Mouse (Mus musculus) lung, adult 18-20 months (tissue): Measurements from ENCODE around the gene Atox1.
A peak's percentile ranks its signal among the peaks of the same experiment; 100 is the strongest.

Experiments
- DNase-seq, 2 experiments: peaks; one replicate each; pipeline ENCODE4 v3.0.0; 2022; ENCODE audit warnings: mixed read lengths in 2 of 2

The Atox1 gene

GRCm38 (mm10) chr11:55461019-55461645, at the start of gene Atox1:
Gene Atox1, minus strand, starts transcription at chr11:55461239.
- DNase-seq: peak; percentile 96 to 97

DNA sequence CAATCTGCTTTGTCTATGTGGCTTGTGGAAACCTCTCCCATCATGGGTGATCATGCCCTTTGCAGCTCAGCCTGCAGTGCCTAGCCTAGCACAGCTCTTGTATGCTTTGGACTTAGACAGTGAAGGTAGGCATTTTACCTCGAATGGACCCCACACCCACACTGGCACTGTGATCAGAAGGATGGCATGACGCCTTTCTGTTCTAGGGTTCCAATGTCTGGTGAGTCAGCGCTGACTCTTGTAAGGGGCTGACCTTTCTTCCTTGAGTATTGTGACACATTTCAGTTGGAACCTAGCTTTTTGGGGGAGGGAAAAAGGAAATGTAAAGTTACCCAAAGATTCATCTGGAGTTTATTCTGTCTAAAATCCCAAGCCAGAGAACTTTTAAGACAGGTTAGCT, 44.4 kb upstream of the Atox1 start:
- DNase-seq: no peak

GRCm38 (mm10) chr11:55502886-55503285, 41.8 kb upstream of the Atox1 start:
- DNase-seq: no peak

DNA sequence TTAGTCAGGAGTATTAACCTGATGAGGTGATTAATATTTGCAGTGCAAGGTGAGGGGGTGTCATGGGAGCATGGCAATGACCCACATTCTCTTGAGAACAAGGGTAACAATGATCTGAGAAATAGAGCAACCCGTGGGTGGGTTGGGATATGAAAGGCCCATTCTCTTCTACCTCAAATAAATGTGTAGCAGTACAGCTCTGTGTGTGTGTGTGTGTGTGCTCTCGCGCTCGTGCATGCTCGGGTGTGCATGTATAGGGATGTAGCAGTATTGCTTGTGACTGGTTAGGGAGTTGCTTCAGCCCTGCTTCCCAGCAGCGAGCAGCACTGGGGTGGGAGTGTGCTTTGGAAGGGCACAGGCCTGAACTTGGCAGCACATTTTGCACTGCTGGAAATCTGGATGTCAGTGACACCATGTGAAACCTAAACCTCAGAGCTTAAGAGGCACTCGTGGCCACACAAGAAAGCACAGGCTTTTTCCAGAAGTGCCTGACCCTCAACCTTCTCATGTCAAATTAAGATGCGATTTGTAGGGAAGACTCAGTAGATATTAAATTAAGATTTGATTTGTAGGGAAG, 41.0 kb upstream of the Atox1 start:
- no peak for DNase-seq

- peak; percentile 28 to 45 for DNase-seq
Observed at GRCm38 (mm10) chr11:55497885-55498284, 36.8 kb upstream of the Atox1 start.

DNA sequence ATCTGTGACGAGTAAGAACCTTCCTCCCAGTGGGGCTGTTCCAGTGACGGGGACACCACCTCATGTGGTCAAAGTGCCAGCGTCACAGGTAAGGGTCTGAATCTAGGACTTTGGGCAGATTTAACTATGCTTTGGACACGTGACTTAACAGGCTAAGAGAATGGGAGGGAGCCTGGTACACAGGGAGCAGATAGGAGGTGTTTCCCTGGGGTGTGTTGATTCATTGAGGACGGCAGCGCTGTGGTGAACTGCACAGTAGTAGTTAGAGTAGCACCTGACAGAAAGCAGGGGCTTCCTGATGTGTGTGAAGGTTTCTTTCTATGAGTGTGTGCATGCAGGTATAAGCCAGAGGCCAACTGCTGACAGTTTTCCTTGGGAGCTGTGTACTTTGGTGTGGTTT, 35.1 kb upstream of the Atox1 start:
- no peak for DNase-seq

GRCm38 (mm10) chr11:55485443-55485842, 24.4 kb upstream of the Atox1 start:
- no peak for DNase-seq

DNA sequence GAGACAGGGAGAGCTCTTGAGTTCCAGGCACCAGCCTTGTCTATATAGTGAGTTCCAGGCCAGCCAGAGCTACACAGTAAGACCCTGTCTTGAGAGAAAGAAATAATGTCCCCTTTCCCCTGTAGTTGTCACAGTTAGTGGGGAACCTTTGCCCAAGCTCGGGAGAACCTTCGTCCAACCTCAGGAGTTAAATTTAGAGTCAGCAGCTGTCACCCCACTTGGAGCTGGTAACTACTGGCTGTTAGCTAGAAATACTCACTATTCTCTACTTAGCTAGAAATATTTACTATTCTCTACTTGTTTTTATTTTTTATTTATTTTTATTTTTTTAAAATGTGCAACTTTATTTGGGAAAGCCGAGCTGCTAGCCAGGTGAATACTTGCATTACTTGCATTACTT, 12.2 kb upstream of the Atox1 start:
- DNase-seq: no peak

DNA sequence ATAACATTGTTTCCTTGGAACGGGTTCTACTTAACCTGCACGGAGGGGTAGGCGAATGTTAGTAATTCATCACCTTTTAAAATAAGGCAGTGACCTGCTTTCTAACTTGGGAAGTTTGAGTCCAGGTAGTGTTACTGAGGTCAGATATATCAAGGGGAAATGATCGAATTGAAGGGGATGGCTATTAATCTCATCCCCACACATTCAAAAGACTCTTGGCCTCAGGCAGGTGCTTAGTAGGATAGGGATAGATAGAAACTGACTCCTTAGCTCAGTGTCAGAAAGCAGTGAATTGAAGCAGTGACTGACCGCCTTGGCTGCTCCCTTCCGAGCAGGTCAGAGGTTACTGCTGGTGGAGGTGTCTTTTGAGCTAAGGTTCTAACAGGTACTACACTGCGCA, 10.4 kb upstream of the Atox1 start:
- no peak for DNase-seq

- no peak for DNase-seq
Observed at GRCm38 (mm10) chr11:55470761-55471160, 9.7 kb upstream of the Atox1 start.

DNA sequence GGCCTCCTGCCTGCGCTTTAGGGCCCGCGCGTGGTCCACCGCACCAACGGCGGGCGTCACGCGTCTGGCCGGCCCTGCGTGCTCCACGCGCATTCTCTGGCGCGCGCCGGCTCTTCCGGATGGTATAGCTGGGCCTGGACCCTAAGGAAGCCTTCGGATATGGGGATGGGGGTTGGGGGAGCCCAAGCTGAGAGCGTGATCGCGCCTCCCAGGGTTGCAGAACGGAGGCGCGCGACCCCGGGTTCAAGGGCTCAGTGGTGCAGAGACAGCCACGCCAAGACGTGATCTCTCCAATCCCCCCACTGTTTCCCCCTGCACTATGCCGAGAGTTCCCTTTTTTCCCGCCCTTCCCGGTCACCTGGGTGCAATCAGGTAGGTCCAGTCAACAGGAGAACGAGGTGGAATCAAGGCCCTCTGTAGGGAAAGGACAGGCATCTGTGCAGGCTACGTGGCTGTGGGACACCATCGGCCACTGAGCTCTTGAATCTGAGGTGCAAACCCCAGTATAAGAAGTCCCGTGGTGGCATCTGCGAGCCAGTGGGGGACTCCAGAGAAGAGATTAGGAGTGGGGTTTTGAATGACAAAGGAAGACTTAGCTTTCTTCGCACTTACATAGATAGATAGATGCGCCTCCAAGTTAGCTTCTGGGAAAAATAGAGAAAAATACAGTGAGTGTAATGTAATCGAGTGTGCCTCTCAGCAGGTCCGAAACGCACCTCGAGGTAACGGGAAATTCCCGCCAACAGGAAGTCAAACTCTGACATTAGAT, 9.1 kb upstream of the Atox1 start:
- peak in 1 of 2 experiments; percentile 29 for DNase-seq

DNA sequence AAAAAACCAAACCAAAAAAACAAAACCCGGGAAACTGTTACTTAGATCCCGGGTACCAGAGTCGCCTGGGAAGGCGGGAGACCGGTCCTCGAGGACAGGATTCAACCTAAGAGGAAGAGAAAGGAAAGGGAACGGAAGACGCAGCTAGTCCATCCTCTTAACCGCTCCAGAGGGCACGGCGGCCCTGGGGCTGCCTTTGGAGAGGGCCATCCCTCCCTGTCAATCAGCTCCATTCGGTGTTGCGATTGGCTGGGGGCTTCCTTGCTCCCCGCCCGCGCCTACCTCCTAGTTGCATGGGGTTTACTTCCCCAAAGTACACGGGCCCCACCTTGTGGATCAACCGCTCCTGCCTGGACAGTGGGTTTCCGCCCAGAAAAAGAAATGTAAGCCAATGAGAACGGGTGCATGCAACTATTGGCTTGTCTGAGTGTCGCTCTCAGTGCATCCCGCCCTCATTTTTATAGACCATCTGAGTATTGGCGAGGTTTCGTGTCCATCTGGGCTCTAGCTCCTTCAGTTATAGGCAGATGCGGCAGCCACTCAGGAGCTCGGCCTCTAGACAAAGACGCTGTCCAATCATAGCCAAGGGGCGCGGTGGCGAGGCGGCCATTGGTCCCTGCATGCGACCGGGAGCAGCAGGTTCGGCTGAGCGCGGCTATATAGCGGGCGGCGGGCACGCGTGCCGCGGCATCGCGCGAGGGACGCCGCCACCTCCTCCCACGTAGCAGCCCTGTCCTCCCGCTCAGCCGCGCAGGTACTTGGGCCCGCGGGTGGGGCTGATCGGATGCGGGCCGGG, 8.2 kb upstream of the Atox1 start, which contains the start of gene G3bp1:
Gene G3bp1, plus strand, starts transcription at position 638 of the 796 bp plus-strand sequence.
- DNase-seq: peak; percentile 100

DNA sequence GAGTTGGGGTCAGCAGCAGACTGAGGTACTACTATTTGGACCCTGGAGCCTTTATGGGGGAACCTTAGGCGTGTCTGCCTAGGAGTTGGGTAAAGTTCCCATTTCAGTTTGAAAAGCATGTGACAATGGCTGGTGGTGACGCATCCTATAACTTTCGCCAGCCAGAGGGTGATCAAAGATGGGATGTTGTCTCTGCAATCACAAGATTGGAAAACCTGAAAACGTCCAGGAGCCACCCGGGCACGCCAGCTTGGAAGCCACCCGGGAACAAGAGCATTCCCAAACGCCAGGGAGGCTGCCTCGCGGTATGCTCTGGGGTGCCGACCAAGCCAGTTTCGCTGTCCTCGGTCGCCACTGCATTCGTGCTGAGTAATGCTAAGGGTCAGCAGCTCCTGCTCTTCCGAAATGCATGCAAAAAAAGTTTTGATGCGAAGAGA, 7.6 kb upstream of the Atox1 start:
- DNase-seq: peak in 1 of 2 experiments; percentile 38

DNA sequence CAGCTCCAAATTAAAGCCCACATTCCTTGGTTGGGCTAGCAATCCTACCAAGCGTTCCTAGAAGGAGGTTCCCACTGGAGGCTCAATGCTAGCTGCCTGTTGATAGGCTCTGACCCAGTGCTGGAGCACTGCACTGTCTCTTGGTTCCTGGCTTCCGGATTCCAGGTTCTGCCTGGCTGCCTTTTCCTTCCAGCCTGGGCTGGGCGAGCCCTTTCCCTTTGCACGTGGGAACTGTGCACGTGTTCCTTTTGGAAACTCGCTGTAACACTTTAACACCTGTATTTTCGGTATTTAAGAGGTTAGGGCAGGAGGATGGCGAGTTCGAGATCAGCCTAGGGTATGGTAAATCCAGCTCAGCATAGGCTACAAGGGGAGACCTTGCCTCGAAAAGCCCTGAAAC, 7.0 kb upstream of the Atox1 start:
- peak; percentile 53 to 65 for DNase-seq

- no peak for DNase-seq
Observed at GRCm38 (mm10) chr11:55465177-55465576, 4.1 kb upstream of the Atox1 start.

DNA sequence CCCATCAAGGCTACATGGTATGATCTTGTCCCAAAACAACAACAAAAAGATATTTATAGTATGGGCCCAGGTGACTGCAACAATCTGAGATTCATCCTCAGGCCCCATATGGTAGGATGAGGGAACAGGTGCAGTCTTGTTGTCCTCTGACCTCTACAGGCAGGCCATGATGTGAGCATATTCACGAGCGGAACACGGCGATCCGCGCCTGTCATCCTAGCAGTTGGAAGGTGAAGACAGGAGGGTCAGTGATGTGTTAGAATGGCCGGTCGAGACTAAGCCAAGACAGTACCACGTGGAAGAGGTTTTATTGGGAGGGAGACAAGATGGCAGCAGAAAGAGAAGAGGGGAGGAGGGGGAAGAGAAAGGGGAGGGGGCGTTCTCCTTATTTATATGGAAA, 3.7 kb upstream of the Atox1 start:
- no peak for DNase-seq

DNA sequence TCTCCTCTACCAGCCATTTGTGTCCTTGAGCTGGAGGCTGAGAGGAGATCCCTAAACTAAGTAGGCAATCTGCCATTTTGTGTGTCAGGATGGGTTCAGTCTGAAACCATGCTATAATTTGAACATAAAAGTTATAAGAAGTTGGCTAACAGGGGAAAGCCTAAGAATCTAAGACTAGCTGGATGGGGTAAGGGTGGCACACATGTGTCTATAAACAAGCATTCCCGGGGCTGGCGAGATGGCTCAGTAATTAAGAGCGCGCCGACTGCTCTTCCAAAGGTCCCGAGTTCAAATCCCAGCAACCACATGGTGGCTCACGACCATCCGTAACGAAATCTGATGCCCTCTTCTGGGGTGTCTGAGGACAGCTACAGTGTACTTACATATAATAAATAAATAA, 1.1 kb upstream of the Atox1 start:
- no peak for DNase-seq

GRCm38 (mm10) chr11:55460559-55461018, 450 bp downstream of the Atox1 start:
- DNase-seq: peak; percentile 33 to 38

DNA sequence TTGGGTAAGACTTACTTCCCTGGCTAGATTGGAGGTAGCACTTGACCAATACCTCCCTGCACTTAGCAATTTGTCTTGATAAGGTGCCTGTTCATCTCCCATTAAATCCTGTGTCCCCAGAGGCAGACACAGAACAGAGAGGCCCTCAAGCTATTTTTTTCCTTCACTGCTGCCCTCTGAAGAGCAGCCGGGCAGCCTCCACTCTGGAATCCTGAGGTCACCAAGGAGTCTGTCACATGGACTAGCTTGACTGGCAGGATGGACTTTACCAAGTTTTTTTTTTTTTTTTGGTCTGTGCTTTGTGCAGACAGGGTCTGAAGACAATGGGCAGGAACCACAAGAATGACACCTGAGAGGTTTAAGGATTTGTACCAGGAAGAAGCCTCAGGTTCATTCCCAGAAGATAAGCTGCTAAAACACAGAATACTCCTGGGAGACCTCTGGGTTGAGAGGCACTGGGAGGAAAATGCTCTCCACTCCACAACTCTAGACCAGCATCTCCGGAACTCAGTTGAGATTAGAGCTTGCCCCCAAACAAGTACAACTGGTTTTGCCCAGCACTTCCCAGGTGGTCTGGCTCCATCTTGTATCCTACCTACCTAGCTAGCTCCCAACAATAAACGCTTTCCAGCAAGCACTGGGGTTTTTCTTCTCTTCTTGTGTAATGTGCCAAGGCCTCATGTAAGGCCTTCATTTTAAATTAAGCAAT, 1.0 kb downstream of the Atox1 start:
- no peak for DNase-seq

DNA sequence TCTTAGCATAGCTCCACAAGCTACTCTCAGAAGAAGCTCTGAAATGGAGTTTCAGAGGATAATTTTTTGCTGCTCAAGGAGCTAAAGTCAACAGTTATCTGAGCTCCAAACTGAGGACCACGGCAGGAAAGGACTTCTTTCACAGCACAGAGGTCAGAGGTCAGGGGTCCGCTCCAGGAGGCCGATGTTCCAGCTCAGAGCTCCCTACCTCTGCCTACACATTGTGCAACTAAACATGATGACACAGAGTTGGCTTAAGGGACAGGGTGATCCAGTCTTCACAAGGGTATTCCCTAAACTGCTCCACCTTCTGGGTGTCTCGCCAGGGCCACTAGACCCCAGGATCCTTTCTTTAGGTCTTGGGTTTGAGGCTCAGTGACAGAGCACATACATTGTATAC, 2.5 kb downstream of the Atox1 start:
- DNase-seq: no peak

- no peak for DNase-seq
Observed at GRCm38 (mm10) chr11:55455166-55455565, 5.9 kb downstream of the Atox1 start.

DNA sequence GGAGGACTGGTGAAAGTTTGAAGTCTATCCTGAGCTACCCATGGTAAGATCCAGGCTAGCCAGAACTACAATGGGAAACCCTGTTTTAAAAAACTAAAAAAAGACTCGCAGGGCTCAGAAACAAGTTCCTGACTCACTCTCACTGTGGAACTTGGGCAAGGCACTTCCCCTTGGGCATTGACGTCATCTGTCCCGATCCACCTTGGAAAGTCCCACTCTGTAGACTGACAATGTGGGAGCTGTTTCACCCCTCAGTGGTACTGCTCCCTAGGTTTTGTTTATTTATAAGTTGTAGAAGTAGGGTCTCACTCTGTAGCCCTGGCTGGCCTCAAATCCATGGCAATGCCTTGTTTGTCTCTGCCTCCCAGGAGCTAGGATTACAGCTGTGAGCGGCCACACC, 7.4 kb downstream of the Atox1 start:
- DNase-seq: peak; percentile 54 to 55
